Mouse (Mus musculus): ENCODE results near the gene Shd.

GRCm38 (mm10) chr17:55957726-55958583 lies 12.3 kb upstream of the Shd start:
- TF ChIP-seq HCFC1 (IDR thresholded peaks at IDR 0.05; ENCODE audit: low read depth, low read length) = no peak
- no peak for TF ChIP-seq MXI1 (IDR thresholded peaks at IDR 0.05; ENCODE audit: low read depth, low read length)
- no peak for TF ChIP-seq CTCF (conservative IDR thresholded peaks at IDR 0.05 in 1 of 2, IDR thresholded peaks at IDR 0.05 in 1 of 2; ENCODE audit: low read depth in 2 of 2, low read length in 2 of 2)
- no peak for TF ChIP-seq TBP (conservative IDR thresholded peaks at IDR 0.05; ENCODE audit: low read depth, low read length)
- TF ChIP-seq USF2 (conservative IDR thresholded peaks at IDR 0.05; ENCODE audit: low read depth, low read length) = no peak
